In the genomic region with DNA sequence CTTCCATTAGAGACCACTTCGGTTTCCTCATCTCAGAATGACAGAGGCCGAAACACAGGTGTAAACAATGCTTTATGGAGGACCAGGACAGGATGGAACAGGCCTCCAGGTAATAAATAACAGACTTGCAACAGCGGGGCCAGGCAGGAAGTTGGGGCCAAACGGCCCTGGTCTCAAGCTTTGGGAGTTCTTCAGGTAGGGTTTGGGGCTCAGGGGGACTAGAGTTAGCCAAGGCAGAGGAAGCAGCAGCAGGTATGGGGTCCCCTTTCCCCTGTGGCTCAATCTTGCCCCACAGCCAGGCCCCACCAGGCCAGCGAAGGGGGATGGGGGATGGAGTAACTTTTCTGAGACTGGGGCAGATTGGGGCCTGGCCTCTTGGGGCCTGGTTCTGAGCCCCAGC, we compare ENCODE assay signal across 26 mouse cellular contexts. TPM values are rescaled to one million over a fixed set of nuclear protein-coding genes. Genes with fewer than 3 reads are reported as not detected.
DNase-seq lines count a peak whose midpoint lies in the region; ATAC-seq and TF ChIP-seq lines count a peak whose summit lies in the region.
"Had no signal": no experiment of that assay in that cellular context is flagged by ENCODE, and none has a peak within 500 bp of the region (broad histone marks: within the 10 kb centered on the region; RNA-seq: fewer than 3 reads in every experiment).

No protein-coding gene starts in this region.

- TF ChIP-seq POLR2A in bone marrow, adult 2 months (IDR thresholded peaks at IDR 0.05; ENCODE audit: borderline replicate concordance, control insufficient read depth, low read depth, low read length) = no peak

- H3K27ac ChIP-seq in gastrocnemius, adult 2 months = peak overlapping the region; percentile 98
- no peak overlapping the region for H3K27ac ChIP-seq in limb, embryonic 13.5 days
- no peak overlapping the region for H3K27ac ChIP-seq in limb, embryonic 10.5 days
- H3K27ac ChIP-seq in bone marrow, adult 2 months (ENCODE audit: control insufficient read depth, insufficient read depth, low read depth, low read length, poor library complexity) = peak overlapping the region; percentile 99
- peak overlapping the region; percentile 60 for H3K27ac ChIP-seq in liver, embryonic 16.5 days (ENCODE audit: low read length)
- no peak overlapping the region for H3K27ac ChIP-seq in hindbrain, embryonic 12.5 days

- 69% methylated on average over 5 of the region's 5 CpGs for WGBS in limb, embryonic 13.5 days
- 80% methylated on average over 5 of the region's 5 CpGs for WGBS in limb, embryonic 10.5 days
- 64% methylated on average over 5 of the region's 5 CpGs for WGBS in bone marrow, adult 2 months
- 66% methylated on average over 5 of the region's 5 CpGs for WGBS in liver, embryonic 16.5 days (ENCODE audit: insufficient replicate concordance)
- WGBS in hindbrain, embryonic 12.5 days = 91% methylated on average over 5 of the region's 5 CpGs

- no peak for TF ChIP-seq CTCF in gastrocnemius, adult 2 months (IDR thresholded peaks at IDR 0.05)
- TF ChIP-seq CTCF in bone marrow, adult 2 months (IDR thresholded peaks at IDR 0.05; ENCODE audit: control insufficient read depth, insufficient read depth, low read length) = no peak

- no peaks in the 10 kb centered on the region for H3K9me3 ChIP-seq in limb, embryonic 13.5 days
- H3K9me3 ChIP-seq in limb, embryonic 10.5 days (replicated peaks) = no peaks in the 10 kb centered on the region
- H3K9me3 ChIP-seq in liver, embryonic 16.5 days (replicated peaks; ENCODE audit: control insufficient read depth, low read length) = no peaks in the 10 kb centered on the region
- no peaks in the 10 kb centered on the region for H3K9me3 ChIP-seq in hindbrain, embryonic 12.5 days (replicated peaks)
- H3K9me3 ChIP-seq: G1E; heart, embryonic 12.5 days; limb, embryonic 12.5 days; midbrain, embryonic 15.5 days had no signal

- H3K36me3 ChIP-seq in limb, embryonic 13.5 days = peaks cover 61% of the 10 kb centered on the region
- peaks cover 50% of the 10 kb centered on the region for H3K36me3 ChIP-seq in limb, embryonic 10.5 days
- H3K36me3 ChIP-seq in liver, embryonic 16.5 days (ENCODE audit: control insufficient read depth, insufficient read depth) = peaks cover 3% of the 10 kb centered on the region; the same call in 1 of the 2 replicates
- peaks cover 47% of the 10 kb centered on the region for H3K36me3 ChIP-seq in hindbrain, embryonic 12.5 days

- 0 out of 2 replicates have a peak overlapping the region, but pooled peaks have one; percentile 31 for H3K9ac ChIP-seq in limb, embryonic 13.5 days
- H3K9ac ChIP-seq in liver, embryonic 16.5 days (ENCODE audit: low read depth, low read length) = no peak overlapping the region; the same call in 1 of the 2 replicates
- no peak overlapping the region for H3K9ac ChIP-seq in hindbrain, embryonic 12.5 days
- H3K9ac ChIP-seq: heart, embryonic 12.5 days; hindbrain, embryonic 14.5 days; limb, embryonic 12.5 days; lung, embryonic 14.5 days had no signal

- H3K4me3 ChIP-seq in gastrocnemius, adult 2 months = no peak overlapping the region
- no peak overlapping the region for H3K4me3 ChIP-seq in limb, embryonic 13.5 days
- H3K4me3 ChIP-seq in limb, embryonic 10.5 days = no peak overlapping the region
- no peak overlapping the region for H3K4me3 ChIP-seq in bone marrow, adult 2 months (replicated peaks; ENCODE audit: control insufficient read depth, low read depth, low read length)
- no peak overlapping the region for H3K4me3 ChIP-seq in liver, embryonic 16.5 days (ENCODE audit: low read depth, low read length)
- no peak overlapping the region for H3K4me3 ChIP-seq in hindbrain, embryonic 12.5 days
- H3K4me3 ChIP-seq: limb, embryonic 12.5 days had no signal

- intact Hi-C loops in gastrocnemius, adult 2 months (cut with DNase I) = no loop called here
- intact Hi-C loops in gastrocnemius, postnatal 36 days (cut with DNase I) = no loop called here

- no peaks in the 10 kb centered on the region for H3K27me3 ChIP-seq in limb, embryonic 13.5 days
- H3K27me3 ChIP-seq in limb, embryonic 10.5 days (ENCODE audit: low read depth, poor library complexity, severe bottlenecking) = no peaks in the 10 kb centered on the region
- H3K27me3 ChIP-seq in liver, embryonic 16.5 days (ENCODE audit: control insufficient read depth, insufficient read depth, low read depth, low read length) = no peaks in the 10 kb centered on the region
- H3K27me3 ChIP-seq in hindbrain, embryonic 12.5 days = no peaks in the 10 kb centered on the region
- H3K27me3 ChIP-seq: heart, embryonic 12.5 days; limb, embryonic 12.5 days; midbrain, embryonic 15.5 days had no signal

- no peak for DNase-seq in gastrocnemius, adult 2 months
- no peak for DNase-seq in gastrocnemius, postnatal 36 days
- no peak for DNase-seq in limb, embryonic 10.5 days (ENCODE audit: low spot score)
- no peak for DNase-seq in B cell, adult 2 months
- DNase-seq: forebrain, postnatal 0 days; lung, embryonic 14.5 days; lung, postnatal 36 days had no signal

- H3K4me1 ChIP-seq in limb, embryonic 13.5 days = peaks cover 34% of the 10 kb centered on the region
- peaks cover 34% of the 10 kb centered on the region for H3K4me1 ChIP-seq in limb, embryonic 10.5 days
- H3K4me1 ChIP-seq in bone marrow, adult 2 months (ENCODE audit: control insufficient read depth, insufficient read depth, low read length) = peaks cover 6% of the 10 kb centered on the region
- peaks cover 32% of the 10 kb centered on the region for H3K4me1 ChIP-seq in liver, embryonic 16.5 days (ENCODE audit: control insufficient read depth, low read depth, low read length)
- peaks cover 32% of the 10 kb centered on the region for H3K4me1 ChIP-seq in hindbrain, embryonic 12.5 days

- ATAC-seq in limb, embryonic 13.5 days (ENCODE audit: low FRiP score, low read depth) = no peak
- ATAC-seq in liver, embryonic 16.5 days (ENCODE audit: low read depth) = no peak
- ATAC-seq in hindbrain, embryonic 12.5 days (ENCODE audit: low FRiP score) = no peak
- ATAC-seq: CD4-positive, CD25-positive, alpha-beta regulatory T cell, adult 4 months; forebrain, postnatal 0 days had no signal

- no peak overlapping the region; the same call in 1 of the 2 replicates for H3K4me2 ChIP-seq in limb, embryonic 13.5 days (replicated peaks)
- no peak overlapping the region for H3K4me2 ChIP-seq in liver, embryonic 16.5 days (ENCODE audit: low read depth, low read length)
- no peak overlapping the region; the same call in 1 of the 2 replicates for H3K4me2 ChIP-seq in hindbrain, embryonic 12.5 days (replicated peaks)
- H3K4me2 ChIP-seq: hindbrain, embryonic 14.5 days had no signal

RNA-seq across cellular contexts. Expression of gene Egln2, which starts 1.8 kb away (rescaled TPM):
- 100 to 1,000 TPM in 1 of 2 experiments, 10 to 100 TPM in 1; 97.6 to 119 TPM for total RNA-seq in gastrocnemius, adult 2 months (2021)
- total RNA-seq in gastrocnemius, postnatal 36 days (2021) = 100 to 1,000 TPM in 1 of 2 experiments, 10 to 100 TPM in 1; 99.1 to 112 TPM
- polyA plus RNA-seq in limb, embryonic 13.5 days (2015; fragmentation: Nextera tagmentation; extraction: Ambion mirVana) = 74.3 and 76.0 TPM in 2 replicates
- 95.2 and 97.8 TPM in 2 replicates for polyA plus RNA-seq in limb, embryonic 10.5 days (2016; fragmentation: Nextera tagmentation; extraction: Ambion mirVana)
- polyA plus RNA-seq in bone marrow, adult 2 months (2011; ENCODE audit: insufficient read depth, insufficient read length, low replicate concordance, missing spikeins) = 50.9 and 92.5 TPM in 2 replicates
- 26.4 and 28.2 TPM in 2 replicates for polyA plus RNA-seq in liver, embryonic 16.5 days (2015; fragmentation: Nextera tagmentation; extraction: Ambion mirVana)
- polyA plus RNA-seq in hindbrain, embryonic 12.5 days (2016; fragmentation: Nextera tagmentation; extraction: Ambion mirVana) = 95.0 and 102 TPM in 2 replicates

RNA-seq across cellular contexts. Expression of gene Rab4b, which starts 10.3 kb away (rescaled TPM):
- 1 to 10 TPM; 5.7 to 6.5 TPM for total RNA-seq in gastrocnemius, adult 2 months (2021)
- 1 to 10 TPM; 8.5 to 9.3 TPM for total RNA-seq in gastrocnemius, postnatal 36 days (2021)
- polyA plus RNA-seq in limb, embryonic 13.5 days (2015; fragmentation: Nextera tagmentation; extraction: Ambion mirVana) = 69.4 and 71.7 TPM in 2 replicates
- polyA plus RNA-seq in limb, embryonic 10.5 days (2016; fragmentation: Nextera tagmentation; extraction: Ambion mirVana) = 59.8 and 67.0 TPM in 2 replicates
- polyA plus RNA-seq in bone marrow, adult 2 months (2011; ENCODE audit: insufficient read depth, insufficient read length, low replicate concordance, missing spikeins) = 35.7 and 73.7 TPM in 2 replicates
- polyA plus RNA-seq in liver, embryonic 16.5 days (2015; fragmentation: Nextera tagmentation; extraction: Ambion mirVana) = 21.2 and 22.3 TPM in 2 replicates
- polyA plus RNA-seq in hindbrain, embryonic 12.5 days (2016; fragmentation: Nextera tagmentation; extraction: Ambion mirVana) = 86.6 and 101 TPM in 2 replicates

RNA-seq across cellular contexts. Expression of gene Gm21983, which starts 12.5 kb away (rescaled TPM):
- total RNA-seq in gastrocnemius, adult 2 months (2021) = under 1 TPM in 1 of 2 experiments, not detected in 1; 0.18 TPM
- not detected for total RNA-seq in gastrocnemius, postnatal 36 days (2021)
- 2.6 and 4.5 TPM in 2 replicates for polyA plus RNA-seq in limb, embryonic 13.5 days (2015; fragmentation: Nextera tagmentation; extraction: Ambion mirVana)
- 0.81 TPM in 1 of 2 replicates, not detected in the other for polyA plus RNA-seq in limb, embryonic 10.5 days (2016; fragmentation: Nextera tagmentation; extraction: Ambion mirVana)
- not detected in 2 replicates for polyA plus RNA-seq in bone marrow, adult 2 months (2011; ENCODE audit: insufficient read depth, insufficient read length, low replicate concordance, missing spikeins)
- polyA plus RNA-seq in liver, embryonic 16.5 days (2015; fragmentation: Nextera tagmentation; extraction: Ambion mirVana) = not detected in 2 replicates
- 0.85 and 1.9 TPM in 2 replicates for polyA plus RNA-seq in hindbrain, embryonic 12.5 days (2016; fragmentation: Nextera tagmentation; extraction: Ambion mirVana)
- total RNA-seq: common myeloid progenitor, adult 5-6 weeks; forebrain, postnatal 0 days; G1E; heart, postnatal 25 days; megakaryocyte-erythroid progenitor cell, adult 5-6 weeks had no signal
- polyA plus RNA-seq: CD4-positive, CD25-positive, alpha-beta regulatory T cell, adult 4 months; embryonic facial prominence, embryonic 14.5 days; forebrain, postnatal 0 days; G1E; hindbrain, embryonic 14.5 days; intestine, embryonic 14.5 days; myocyte; neural tube, embryonic 14.5 days; stomach, embryonic 14.5 days had no signal

RNA-seq across cellular contexts. Expression of gene Mia, which starts 12.6 kb away (rescaled TPM):
- total RNA-seq in gastrocnemius, adult 2 months (2021) = not detected
- total RNA-seq in gastrocnemius, postnatal 36 days (2021) = under 1 TPM; 0.57 to 0.69 TPM
- 126 and 145 TPM in 2 replicates for polyA plus RNA-seq in limb, embryonic 13.5 days (2015; fragmentation: Nextera tagmentation; extraction: Ambion mirVana)
- polyA plus RNA-seq in limb, embryonic 10.5 days (2016; fragmentation: Nextera tagmentation; extraction: Ambion mirVana) = 1.1 and 5.0 TPM in 2 replicates
- polyA plus RNA-seq in bone marrow, adult 2 months (2011; ENCODE audit: insufficient read depth, insufficient read length, low replicate concordance, missing spikeins) = not detected in 2 replicates
- polyA plus RNA-seq in liver, embryonic 16.5 days (2015; fragmentation: Nextera tagmentation; extraction: Ambion mirVana) = 0.74 and 0.76 TPM in 2 replicates
- 20.0 and 25.6 TPM in 2 replicates for polyA plus RNA-seq in hindbrain, embryonic 12.5 days (2016; fragmentation: Nextera tagmentation; extraction: Ambion mirVana)
- total RNA-seq: heart, postnatal 25 days; megakaryocyte-erythroid progenitor cell, adult 5-6 weeks had no signal
- polyA plus RNA-seq: heart, embryonic 12.5 days had no signal

RNA-seq across cellular contexts. Expression of gene Cyp2t4, which starts 14.9 kb away (rescaled TPM):
- not detected for total RNA-seq in gastrocnemius, adult 2 months (2021)
- total RNA-seq in gastrocnemius, postnatal 36 days (2021) = not detected
- polyA plus RNA-seq in limb, embryonic 13.5 days (2015; fragmentation: Nextera tagmentation; extraction: Ambion mirVana) = 0.33 TPM in 1 of 2 replicates, not detected in the other
- polyA plus RNA-seq in limb, embryonic 10.5 days (2016; fragmentation: Nextera tagmentation; extraction: Ambion mirVana) = 0.11 and 0.19 TPM in 2 replicates
- polyA plus RNA-seq in bone marrow, adult 2 months (2011; ENCODE audit: insufficient read depth, insufficient read length, low replicate concordance, missing spikeins) = not detected in 2 replicates
- polyA plus RNA-seq in liver, embryonic 16.5 days (2015; fragmentation: Nextera tagmentation; extraction: Ambion mirVana) = not detected in 2 replicates
- 0.13 and 0.18 TPM in 2 replicates for polyA plus RNA-seq in hindbrain, embryonic 12.5 days (2016; fragmentation: Nextera tagmentation; extraction: Ambion mirVana)
- total RNA-seq: common myeloid progenitor, adult 5-6 weeks; forebrain, postnatal 0 days; G1E; heart, postnatal 25 days; layer of hippocampus, postnatal 10 days; megakaryocyte-erythroid progenitor cell, adult 5-6 weeks had no signal
- polyA plus RNA-seq: G1E; heart, embryonic 12.5 days; limb, embryonic 12.5 days; midbrain, embryonic 15.5 days; stomach, embryonic 14.5 days had no signal

Comparison
In these comparisons a context has a peak if more than half of its experiments do, and no peak if none do; other contexts are left out.
1. H3K27ac ChIP-seq: peak in gastrocnemius, adult 2 months (single experiment), bone marrow, adult 2 months (single experiment) and liver, embryonic 16.5 days (single experiment); none in limb, embryonic 13.5 days (single experiment), limb, embryonic 10.5 days (single experiment) and hindbrain, embryonic 12.5 days (single experiment).